Mouse (Mus musculus): ENCODE results near the gene Umod. TPM values are rescaled to one million over a fixed set of nuclear protein-coding genes. Genes with fewer than 3 reads are reported as not detected.

The Umod gene
- polyA plus RNA-seq, 1 experiment from 2014 or later: not detected

GRCm38 (mm10) chr7:119515492-119516271 lies 36.6 kb upstream of the Umod start:
- Histone ChIP-seq H3K9me3 (replicated peaks) (no peaks in the 10 kb centered on the region), H3K9ac (no peak overlapping the region), H3K4me1 (replicated peaks) (no peaks in the 10 kb centered on the region), H3K4me2 (no peak overlapping the region), H3K36me3 (no peaks in the 10 kb centered on the region), H3K27me3 (no peaks in the 10 kb centered on the region), H3K27ac (no peak overlapping the region), H3K4me3 (replicated peaks) (no peak overlapping the region)
- ATAC-seq (ENCODE audit: low read depth): no peak
- no peak for DNase-seq
- WGBS (ENCODE audit: insufficient replicate concordance): 48% methylated on average over 10 of the region's 10 CpGs

GRCm38 (mm10) chr7:119513056-119513455 lies 34.0 kb upstream of the Umod start:
- ATAC-seq (ENCODE audit: low read depth): no peak
- WGBS (ENCODE audit: insufficient replicate concordance): 28% methylated on average over 7 of the region's 7 CpGs

GRCm38 (mm10) chr7:119511143-119511542 lies 32.1 kb upstream of the Umod start:
- no peak for DNase-seq
- Histone ChIP-seq H3K36me3 (no peaks in the 10 kb centered on the region), H3K4me2 (no peak overlapping the region), H3K9me3 (replicated peaks) (no peaks in the 10 kb centered on the region), H3K27ac (no peak overlapping the region), H3K4me1 (replicated peaks) (no peaks in the 10 kb centered on the region), H3K27me3 (no peaks in the 10 kb centered on the region), H3K9ac (no peak overlapping the region), H3K4me3 (replicated peaks) (no peak overlapping the region)
- no peak for ATAC-seq (ENCODE audit: low read depth)
- 70% methylated on average over 4 of the region's 4 CpGs for WGBS (ENCODE audit: insufficient replicate concordance)

More at GRCm38 (mm10) chr7:119513056-119513455, 34.0 kb upstream of the Umod start:
- H3K4me2 ChIP-seq: no peak overlapping the region
- no peaks in the 10 kb centered on the region for H3K27me3 ChIP-seq
- no peaks in the 10 kb centered on the region for H3K4me1 ChIP-seq (replicated peaks)
- H3K36me3 ChIP-seq: no peaks in the 10 kb centered on the region
- H3K9ac ChIP-seq: no peak overlapping the region
- no peaks in the 10 kb centered on the region for H3K9me3 ChIP-seq (replicated peaks)
- no peak overlapping the region for H3K4me3 ChIP-seq (replicated peaks)
- H3K27ac ChIP-seq: no peak overlapping the region
- DNase-seq: no peak

- H3K27me3 ChIP-seq: no peaks in the 10 kb centered on the region
- 66% methylated on average over 4 of the region's 4 CpGs for WGBS (ENCODE audit: insufficient replicate concordance)
- H3K4me1 ChIP-seq (replicated peaks): no peaks in the 10 kb centered on the region
- H3K4me2 ChIP-seq: no peak overlapping the region
- no peak for ATAC-seq (ENCODE audit: low read depth)
- H3K36me3 ChIP-seq: no peaks in the 10 kb centered on the region
- no peak for DNase-seq
- no peaks in the 10 kb centered on the region for H3K9me3 ChIP-seq (replicated peaks)
- no peak overlapping the region for H3K9ac ChIP-seq
- no peak overlapping the region for H3K4me3 ChIP-seq (replicated peaks)
- no peak overlapping the region for H3K27ac ChIP-seq
Measured at GRCm38 (mm10) chr7:119490041-119490780, 11.1 kb upstream of the Umod start.

- no peak for ATAC-seq (ENCODE audit: low read depth)
- no peak overlapping the region for H3K27ac ChIP-seq
Measured at GRCm38 (mm10) chr7:119486683-119487082, 7.6 kb upstream of the Umod start.

GRCm38 (mm10) chr7:119484154-119484553 lies 5.1 kb upstream of the Umod start:
- 59% methylated on average over 4 of the region's 4 CpGs for WGBS (ENCODE audit: insufficient replicate concordance)
- ATAC-seq (ENCODE audit: low read depth): no peak

More at GRCm38 (mm10) chr7:119486683-119487082, 7.6 kb upstream of the Umod start:
- H3K9me3 ChIP-seq (replicated peaks): no peaks in the 10 kb centered on the region
- DNase-seq: no peak
- no peak overlapping the region for H3K9ac ChIP-seq
- H3K4me3 ChIP-seq (replicated peaks): no peak overlapping the region
- WGBS (ENCODE audit: insufficient replicate concordance): 49% methylated on average over 5 of the region's 5 CpGs
- no peaks in the 10 kb centered on the region for H3K27me3 ChIP-seq
- H3K36me3 ChIP-seq: no peaks in the 10 kb centered on the region
- H3K4me2 ChIP-seq: no peak overlapping the region
- H3K4me1 ChIP-seq (replicated peaks): no peaks in the 10 kb centered on the region

GRCm38 (mm10) chr7:119476500-119477389 lies 2.3 kb downstream of the Umod start:
- H3K27ac ChIP-seq: no peak overlapping the region
- no peaks in the 10 kb centered on the region for H3K9me3 ChIP-seq (replicated peaks)
- 62% methylated on average over 33 of the region's 33 CpGs for WGBS (ENCODE audit: insufficient replicate concordance)
- H3K4me2 ChIP-seq: no peak overlapping the region
- H3K36me3 ChIP-seq: no peaks in the 10 kb centered on the region
- ATAC-seq (ENCODE audit: low read depth): 0 out of 2 replicates have a peak, but pooled peaks have one; percentile 31
- H3K4me3 ChIP-seq (replicated peaks): no peak overlapping the region
- DNase-seq: no peak
- H3K27me3 ChIP-seq: no peaks in the 10 kb centered on the region
- no peak overlapping the region for H3K9ac ChIP-seq
- no peaks in the 10 kb centered on the region for H3K4me1 ChIP-seq (replicated peaks)

More at GRCm38 (mm10) chr7:119484154-119484553, 5.1 kb upstream of the Umod start:
- H3K36me3 ChIP-seq: no peaks in the 10 kb centered on the region
- no peak overlapping the region for H3K9ac ChIP-seq
- H3K27me3 ChIP-seq: no peaks in the 10 kb centered on the region
- no peak overlapping the region for H3K27ac ChIP-seq
- no peaks in the 10 kb centered on the region for H3K9me3 ChIP-seq (replicated peaks)
- no peaks in the 10 kb centered on the region for H3K4me1 ChIP-seq (replicated peaks)
- H3K4me2 ChIP-seq: no peak overlapping the region
- no peak overlapping the region for H3K4me3 ChIP-seq (replicated peaks)
- DNase-seq: no peak

GRCm38 (mm10) chr7:119459185-119459584 lies 19.9 kb downstream of the Umod start, which contains the start of gene Gp2:
Gene Gp2, minus strand, starts transcription at chr7:119459285.
- no peak within 1 kb of the TSS for H3K9ac ChIP-seq
- H3K27me3 ChIP-seq: no peaks in the 10 kb centered on the region
- H3K4me3 ChIP-seq (replicated peaks): no peak within 1 kb of the TSS
- H3K4me2 ChIP-seq: no peak within 1 kb of the TSS
- no peaks in the 10 kb centered on the region for H3K36me3 ChIP-seq
- H3K4me1 ChIP-seq (replicated peaks): no peaks in the 10 kb centered on the region
- no peaks in the 10 kb centered on the region for H3K9me3 ChIP-seq (replicated peaks)
- 66% methylated on average over 6 of the region's 6 CpGs for WGBS (ENCODE audit: insufficient replicate concordance)
- ATAC-seq (ENCODE audit: low read depth) (no peak), DNase-seq (no peak)
- no peak within 1 kb of the TSS for H3K27ac ChIP-seq

GRCm38 (mm10) chr7:119454192-119454591 lies 24.9 kb downstream of the Umod start:
- H3K4me1 ChIP-seq (replicated peaks): no peaks in the 10 kb centered on the region
- no peaks in the 10 kb centered on the region for H3K9me3 ChIP-seq (replicated peaks)
- H3K27me3 ChIP-seq: no peaks in the 10 kb centered on the region
- 59% methylated on average over 7 of the region's 7 CpGs for WGBS (ENCODE audit: insufficient replicate concordance)
- H3K36me3 ChIP-seq: no peaks in the 10 kb centered on the region
- no peak overlapping the region for H3K9ac ChIP-seq
- no peak overlapping the region for H3K27ac ChIP-seq
- DNase-seq (no peak), ATAC-seq (ENCODE audit: low read depth) (no peak)
- H3K4me2 ChIP-seq: no peak overlapping the region
- no peak overlapping the region for H3K4me3 ChIP-seq (replicated peaks)

GRCm38 (mm10) chr7:119443849-119444248 lies 35.2 kb downstream of the Umod start:
- Histone ChIP-seq H3K9ac (no peak overlapping the region), H3K36me3 (no peaks in the 10 kb centered on the region), H3K4me1 (replicated peaks) (no peaks in the 10 kb centered on the region), H3K9me3 (replicated peaks) (no peaks in the 10 kb centered on the region), H3K4me3 (replicated peaks) (no peak overlapping the region), H3K27ac (no peak overlapping the region), H3K27me3 (no peaks in the 10 kb centered on the region), H3K4me2 (no peak overlapping the region)
- 48% methylated on average over 4 of the region's 4 CpGs for WGBS (ENCODE audit: insufficient replicate concordance)
- no peak for DNase-seq
- ATAC-seq (ENCODE audit: low read depth): no peak

- Histone ChIP-seq H3K27me3 (no peaks in the 10 kb centered on the region), H3K27ac (no peak overlapping the region), H3K9me3 (replicated peaks) (no peaks in the 10 kb centered on the region), H3K4me1 (replicated peaks) (no peaks in the 10 kb centered on the region), H3K4me3 (replicated peaks) (no peak overlapping the region), H3K36me3 (no peaks in the 10 kb centered on the region), H3K9ac (no peak overlapping the region), H3K4me2 (no peak overlapping the region)
- ATAC-seq (ENCODE audit: low read depth) (no peak), DNase-seq (no peak)
- 20% methylated on average over 1 of the region's 1 CpGs for WGBS (ENCODE audit: insufficient replicate concordance)
Measured at GRCm38 (mm10) chr7:119441938-119442337, 37.1 kb downstream of the Umod start.

Data from liver, embryonic 13.5 days (tissue).